Mouse (Mus musculus) layer of hippocampus, adult 2 months (tissue): ENCODE measurements around the gene Pxylp1. TPM values are rescaled to one million over a fixed set of nuclear protein-coding genes. Genes with fewer than 3 reads are reported as not detected.
A peak's percentile ranks its signal among the peaks of the same experiment; 100 is the strongest.

Experiments
- DNase-seq, 2 experiments: peaks; one replicate each; pipeline ENCODE4 v3.0.0; 2022; ENCODE audit warnings: low spot score in 2 of 2
- H3K27ac ChIP-seq: fragments of 200-600 bp; 2 replicates; pipeline ENCODE4 v1.8.1; 2022
- H3K4me3 ChIP-seq: fragments of 200-600 bp; 2 replicates; pipeline ENCODE4 v1.8.1; 2022; ENCODE audit warnings: mild to moderate bottlenecking
- CTCF ChIP-seq: fragments of 200-600 bp; conservative IDR thresholded peaks from 2 replicates; pipeline ENCODE4 v1.8.1; 2022; ENCODE audit warnings: antibody characterized with exemption, mild to moderate bottlenecking, moderate library complexity
- total RNA-seq, 2 experiments: library from RNA; stranded (reverse); gene quantifications; 2 replicates each; pipeline ENCODE4 v1.2.3; 2021

Gene Pxylp1
- total RNA-seq, 2 experiments from 2014 or later = 17.7 to 20.2 TPM

GRCm38 (mm10) chr9:96839376-96839775 lies 53.1 kb downstream of the Pxylp1 start:
- Histone ChIP-seq H3K4me3 (no peak overlapping the region), H3K27ac (peak overlapping the region; percentile 36; the same call in 1 of the 2 replicates)
- no peak for TF ChIP-seq CTCF
- no peak for DNase-seq

GRCm38 (mm10) chr9:96838864-96839263 lies 53.6 kb downstream of the Pxylp1 start:
- peak; percentile 41 to 49 for DNase-seq
- Histone ChIP-seq H3K4me3 (no peak overlapping the region), H3K27ac (peak overlapping the region; percentile 36; the same call in 1 of the 2 replicates)
- TF ChIP-seq CTCF = peak; percentile 88

DNA sequence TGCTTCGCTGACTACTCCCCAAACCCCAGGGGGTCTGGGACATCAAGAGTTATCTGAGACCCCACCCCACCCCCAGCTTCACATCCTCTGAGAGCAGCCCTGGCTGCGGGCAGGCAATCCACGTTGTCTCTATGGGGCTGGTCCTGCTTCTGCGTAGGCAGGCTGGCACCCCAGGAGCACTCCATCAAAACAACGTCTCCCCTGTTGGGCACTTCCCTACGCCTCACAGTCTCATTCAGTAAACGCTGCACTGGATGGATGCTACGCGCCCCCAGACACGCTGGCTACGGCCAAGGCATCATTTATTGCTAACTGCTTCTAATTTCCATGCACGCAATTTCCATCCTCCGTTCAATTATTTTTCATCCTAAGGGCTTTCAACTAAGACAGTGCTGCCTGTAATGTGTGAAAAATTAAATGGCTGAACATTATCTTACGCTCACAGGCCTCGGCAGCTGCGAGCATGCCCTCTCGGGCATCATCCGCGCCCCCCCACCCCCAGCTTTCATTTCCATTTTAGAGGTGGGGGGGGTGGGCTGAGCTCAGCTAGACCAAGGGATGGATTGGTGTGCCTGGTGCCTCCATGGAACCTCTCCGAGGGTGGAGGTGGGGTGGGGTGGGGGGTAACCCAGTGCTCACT lies 54.6 kb downstream of the Pxylp1 start:
- TF ChIP-seq CTCF = no peak
- DNase-seq = no peak
- Histone ChIP-seq H3K4me3 (no peak overlapping the region), H3K27ac (no peak overlapping the region)

DNA sequence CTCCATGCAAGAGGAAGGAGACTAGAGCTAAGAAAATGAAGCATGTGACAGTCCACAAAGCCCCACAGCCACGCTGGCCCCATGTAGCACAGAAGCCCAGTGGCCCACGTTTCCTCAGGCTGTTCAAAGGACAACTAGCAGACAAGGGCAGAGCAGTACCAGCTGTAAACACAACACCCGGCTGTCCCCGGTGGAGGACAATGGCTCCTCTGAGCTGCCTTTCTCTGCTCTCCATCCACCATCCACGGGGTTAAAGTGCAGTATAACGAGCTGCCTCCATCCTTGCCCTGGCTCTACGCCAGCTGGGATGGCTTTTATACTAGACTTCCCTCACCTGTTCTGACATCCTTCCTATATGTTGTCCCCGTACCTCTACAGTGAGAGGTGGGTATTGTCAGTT lies 55.5 kb downstream of the Pxylp1 start:
- DNase-seq = no peak
- no peak for TF ChIP-seq CTCF
- H3K4me3 ChIP-seq = no peak overlapping the region
- H3K27ac ChIP-seq = no peak overlapping the region

- no peak for DNase-seq
- TF ChIP-seq CTCF = no peak
- Histone ChIP-seq H3K4me3 (no peak overlapping the region), H3K27ac (no peak overlapping the region)
These were observed 57.0 kb downstream of the Pxylp1 start for GRCm38 (mm10) chr9:96835374-96835921.

- no peak for DNase-seq
- no peak for TF ChIP-seq CTCF
- H3K4me3 ChIP-seq = no peak overlapping the region
- H3K27ac ChIP-seq = no peak overlapping the region
These were observed 58.9 kb downstream of the Pxylp1 start for GRCm38 (mm10) chr9:96833606-96834005.

GRCm38 (mm10) chr9:96832516-96832915 lies 60.0 kb downstream of the Pxylp1 start:
- H3K27ac ChIP-seq = 0 out of 2 replicates have a peak overlapping the region, but pooled peaks have one; percentile 39

GRCm38 (mm10) chr9:96830856-96831359 lies 61.6 kb downstream of the Pxylp1 start:
- DNase-seq = no peak
- H3K27ac ChIP-seq = no peak overlapping the region
- no peak overlapping the region for H3K4me3 ChIP-seq
- no peak for TF ChIP-seq CTCF

More at GRCm38 (mm10) chr9:96832516-96832915, 60.0 kb downstream of the Pxylp1 start:
- no peak for TF ChIP-seq CTCF
- H3K4me3 ChIP-seq = no peak overlapping the region
- DNase-seq = no peak

DNA sequence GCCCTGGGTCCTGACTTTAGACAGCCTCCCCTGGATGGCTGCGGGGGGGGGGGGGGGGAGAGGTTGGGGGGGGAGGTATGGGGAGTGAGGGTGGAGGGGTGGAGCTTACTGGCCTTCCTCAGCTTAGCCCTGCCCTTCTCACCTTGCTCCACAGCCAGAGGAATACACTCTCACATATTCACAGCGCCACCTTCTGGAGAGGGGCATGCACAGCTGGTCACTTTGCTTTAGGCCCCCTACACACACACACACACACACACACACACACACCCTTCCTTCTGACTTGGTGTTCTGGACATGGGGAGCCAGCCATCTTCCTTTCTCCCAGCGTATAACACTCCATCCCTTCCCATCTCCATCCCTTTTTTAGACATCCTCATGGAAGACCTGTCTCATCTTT lies 62.8 kb downstream of the Pxylp1 start:
- Histone ChIP-seq H3K27ac (no peak overlapping the region), H3K4me3 (no peak overlapping the region)
- no peak for DNase-seq
- no peak for TF ChIP-seq CTCF

DNA sequence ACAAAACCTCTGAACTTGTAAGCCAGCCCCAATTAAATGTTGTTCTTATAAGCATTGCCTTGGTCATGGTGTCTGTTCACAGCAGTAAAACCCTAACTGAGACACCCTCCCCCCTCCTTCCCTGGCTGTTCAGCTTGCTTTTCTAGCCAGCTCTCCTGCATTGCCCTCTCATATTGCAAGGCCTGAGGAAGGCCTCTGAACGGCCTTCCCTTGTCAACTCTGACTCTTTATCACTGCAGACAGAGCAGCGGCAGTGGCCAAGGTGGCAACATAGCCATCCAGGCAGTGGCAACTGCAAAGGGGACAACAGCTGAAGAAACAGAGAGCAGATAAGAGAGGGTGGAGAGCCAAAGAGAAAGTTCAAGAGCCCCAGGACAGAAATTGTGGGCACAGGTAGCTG lies 64.4 kb downstream of the Pxylp1 start:
- TF ChIP-seq CTCF = no peak
- Histone ChIP-seq H3K4me3 (no peak overlapping the region), H3K27ac (no peak overlapping the region)
- no peak for DNase-seq

DNA sequence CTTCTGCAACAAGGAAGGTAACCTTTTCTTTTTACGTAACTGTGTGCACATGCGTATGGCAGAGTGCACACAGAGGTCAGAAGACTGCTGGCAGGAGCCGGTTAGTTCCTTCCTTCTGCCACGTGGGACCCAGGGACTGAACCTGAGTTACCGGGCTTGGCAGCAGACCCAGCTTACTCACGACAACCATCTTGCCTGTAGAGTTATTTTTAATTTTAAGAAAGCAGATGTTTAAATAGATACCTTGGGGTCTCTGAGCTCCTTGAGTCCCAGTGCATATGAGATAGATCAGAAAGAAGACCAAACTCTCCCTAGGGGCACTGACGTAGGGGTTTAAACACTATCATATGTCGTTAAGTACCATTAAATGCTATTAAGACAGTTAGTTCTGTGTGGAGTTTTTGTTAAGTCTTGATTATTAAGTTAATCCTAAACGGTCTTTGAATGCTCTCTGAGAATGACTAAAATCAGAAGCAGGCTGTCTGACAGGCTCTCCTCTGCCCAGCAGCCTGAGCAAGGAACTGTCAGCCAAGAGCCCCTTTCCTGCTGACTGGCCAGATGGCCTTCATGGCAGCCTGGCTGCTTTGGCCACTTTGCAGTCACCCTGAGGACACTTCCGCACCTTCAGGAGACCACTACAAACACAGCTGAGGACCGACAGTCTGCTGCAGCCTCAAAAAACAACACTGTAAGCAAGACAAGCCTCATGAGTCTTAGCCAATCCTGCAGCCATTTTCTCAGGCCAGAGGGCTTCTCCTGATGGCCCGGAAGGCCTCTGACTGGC lies 65.3 kb downstream of the Pxylp1 start:
- DNase-seq = no peak
- H3K4me3 ChIP-seq = no peak overlapping the region
- no peak overlapping the region for H3K27ac ChIP-seq
- TF ChIP-seq CTCF = no peak

DNA sequence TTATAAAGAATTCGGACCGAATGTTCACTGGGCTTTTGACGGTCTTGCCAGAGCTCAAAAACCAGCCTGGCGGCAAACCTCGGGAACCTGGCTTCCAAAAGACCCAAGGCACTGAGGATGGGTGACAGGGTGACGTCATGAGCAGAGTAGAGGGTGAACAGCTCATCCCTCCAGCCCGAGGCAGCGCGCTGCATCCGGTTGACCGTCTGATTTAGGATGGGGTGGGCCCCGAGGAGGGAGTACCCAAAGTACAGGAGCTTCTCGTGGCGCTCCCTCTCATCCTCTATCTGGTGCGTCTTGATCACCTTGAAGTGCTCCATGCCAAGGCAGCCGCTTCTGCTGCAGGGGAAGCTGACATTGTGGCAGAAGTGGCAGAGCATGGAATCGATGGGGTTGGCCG lies 67.6 kb downstream of the Pxylp1 start:
- TF ChIP-seq CTCF = no peak
- no peak for DNase-seq
- H3K4me3 ChIP-seq = no peak overlapping the region
- no peak overlapping the region for H3K27ac ChIP-seq

DNA sequence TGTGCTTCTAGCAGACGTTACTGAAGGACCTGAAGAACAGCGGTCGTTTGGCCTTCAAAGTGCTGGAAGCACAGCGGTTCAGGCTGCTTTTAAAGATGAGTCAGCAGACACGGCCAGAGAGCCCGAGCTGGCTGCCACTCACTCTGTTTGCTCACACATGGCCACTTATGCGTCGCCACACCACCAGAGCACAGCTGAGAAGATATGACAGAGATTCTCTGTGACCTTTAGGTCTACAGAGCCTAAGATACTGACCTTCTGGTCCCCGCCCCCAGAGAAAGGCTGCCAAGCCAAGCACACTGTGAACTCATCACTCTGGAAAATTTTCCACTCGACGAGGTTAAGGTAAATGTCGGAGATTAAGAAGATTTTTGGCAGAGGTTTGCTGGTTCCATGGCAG lies 68.4 kb downstream of the Pxylp1 start:
- Histone ChIP-seq H3K4me3 (no peak overlapping the region), H3K27ac (peak overlapping the region; percentile 61)
- DNase-seq = no peak
- no peak for TF ChIP-seq CTCF
